Mouse (Mus musculus): ENCODE data around the gene 6430531B16Rik. TPM values are rescaled to one million over a fixed set of nuclear protein-coding genes. Genes with fewer than 3 reads are reported as not detected.

The 6430531B16Rik gene
- total and polyA plus RNA-seq, 3 experiments = 0.13 TPM; not detected in 2

GRCm38 (mm10) chr7:139968428-139968827, 10.1 kb downstream of the 6430531B16Rik start:
- Histone ChIP-seq H3K9ac (ENCODE audit: control insufficient read depth, low read depth, low read length, poor library complexity, severe bottlenecking) (no peak overlapping the region), H3K27me3 (ENCODE audit: control insufficient read depth in 1 of 2, insufficient read depth in 2 of 2, low read length in 2 of 2) (no peaks in the 10 kb centered on the region), H3K36me3 (ENCODE audit: control insufficient read depth in 1 of 2, insufficient read depth in 2 of 2, low read length in 2 of 2) (peaks cover 0 to 13% of the 10 kb centered on the region in 2 experiments; a peak in 2 of 4 replicates), H3K4me1 (ENCODE audit: control insufficient read depth in 1 of 2, insufficient read depth in 2 of 2, low read length in 2 of 2) (peaks cover 0 to 18% of the 10 kb centered on the region in 2 experiments; a peak in 3 of 4 replicates), H3K9me3 (replicated peaks; ENCODE audit: insufficient read depth, low read length) (no peaks in the 10 kb centered on the region), H3K79me2 (ENCODE audit: control insufficient read depth, insufficient read depth, low read length, poor library complexity) (no peaks in the 10 kb centered on the region), H3K4me3 (ENCODE audit: control insufficient read depth in 1 of 2, insufficient read depth in 1 of 2, low read depth in 2 of 2, low read length in 2 of 2) (no peak overlapping the region), H3K27ac (ENCODE audit: control insufficient read depth, low read depth, low read length) (no peak overlapping the region)
- DNase-seq (ENCODE audit: low read depth, low spot score) = no peak
- TF ChIP-seq UBTF (IDR thresholded peaks at IDR 0.05; ENCODE audit: borderline replicate concordance, insufficient read depth, low read depth, low read length) = no peak
- TF ChIP-seq MXI1 (IDR thresholded peaks at IDR 0.05; ENCODE audit: low read depth, low read length) = no peak
- TF ChIP-seq ZKSCAN1 (IDR thresholded peaks at IDR 0.05; ENCODE audit: low read depth, low read length) = no peak
- TF ChIP-seq USF2 (IDR thresholded peaks at IDR 0.05; ENCODE audit: borderline replicate concordance in 1 of 2, insufficient read depth in 1 of 2, low read depth in 1 of 2, low read length in 2 of 2) = no peak
- TF ChIP-seq NRF1 (IDR thresholded peaks at IDR 0.05; ENCODE audit: insufficient read depth, low read depth, low read length, poor library complexity, severe bottlenecking) = no peak
- no peak for TF ChIP-seq BHLHE40 (IDR thresholded peaks at IDR 0.05; ENCODE audit: borderline replicate concordance, low read depth, low read length)
- TF ChIP-seq CHD2 (IDR thresholded peaks at IDR 0.05; ENCODE audit: low read length) = no peak
- TF ChIP-seq ZC3H11A (IDR thresholded peaks at IDR 0.05; ENCODE audit: low read depth, low read length) = no peak
- TF ChIP-seq MYB (IDR thresholded peaks at IDR 0.05; ENCODE audit: low read depth, low read length) = no peak
- no peak for TF ChIP-seq EP300 (IDR thresholded peaks at IDR 0.05; ENCODE audit: low read depth in 1 of 2, low read length in 2 of 2)
- TF ChIP-seq SIN3A (IDR thresholded peaks at IDR 0.05; ENCODE audit: low read length) = no peak
- no peak for TF ChIP-seq SMC3 (IDR thresholded peaks at IDR 0.05; ENCODE audit: low read depth, low read length)

DNA sequence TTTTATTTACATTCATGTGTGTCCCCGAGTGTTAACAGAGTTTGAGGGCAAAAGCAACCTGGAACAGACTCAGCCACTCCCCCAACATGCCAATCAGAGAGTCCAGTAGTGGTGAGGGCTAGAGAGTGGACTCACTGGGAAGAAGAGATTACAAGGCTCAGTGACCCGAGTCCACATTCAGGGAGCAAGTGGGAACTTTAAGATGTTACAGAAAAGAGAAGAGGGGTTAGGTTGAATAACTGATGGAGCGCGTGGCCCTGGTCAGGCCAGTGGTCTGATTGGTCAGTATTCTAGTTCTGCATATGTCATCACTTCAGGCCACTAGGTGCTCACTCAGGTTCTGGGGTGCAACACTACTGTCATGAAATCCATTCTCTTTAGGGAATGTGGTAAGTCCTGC, 11.4 kb downstream of the 6430531B16Rik start:
- no peak overlapping the region for H3K9ac ChIP-seq (ENCODE audit: control insufficient read depth, low read depth, low read length, poor library complexity, severe bottlenecking)
- no peak overlapping the region for H3K4me3 ChIP-seq (ENCODE audit: control insufficient read depth in 1 of 2, insufficient read depth in 1 of 2, low read depth in 2 of 2, low read length in 2 of 2)
- H3K27ac ChIP-seq (ENCODE audit: control insufficient read depth, low read depth, low read length) = no peak overlapping the region
- peaks cover 0 to 16% of the 10 kb centered on the region in 2 experiments; a peak in 2 of 4 replicates for H3K4me1 ChIP-seq (ENCODE audit: control insufficient read depth in 1 of 2, insufficient read depth in 2 of 2, low read length in 2 of 2)
- no peaks in the 10 kb centered on the region for H3K79me2 ChIP-seq (ENCODE audit: control insufficient read depth, insufficient read depth, low read length, poor library complexity)
- no peaks in the 10 kb centered on the region for H3K27me3 ChIP-seq (ENCODE audit: control insufficient read depth in 1 of 2, insufficient read depth in 2 of 2, low read length in 2 of 2)
- H3K9me3 ChIP-seq (replicated peaks; ENCODE audit: insufficient read depth, low read length) = no peaks in the 10 kb centered on the region
- peaks cover 0 to 8% of the 10 kb centered on the region in 2 experiments; a peak in 2 of 4 replicates for H3K36me3 ChIP-seq (ENCODE audit: control insufficient read depth in 1 of 2, insufficient read depth in 2 of 2, low read length in 2 of 2)
- no peak for TF ChIP-seq POLR2AphosphoS2 (IDR thresholded peaks at IDR 0.05; ENCODE audit: low read length)
- TF ChIP-seq RCOR1 (IDR thresholded peaks at IDR 0.05; ENCODE audit: low read depth, low read length) = no peak
- no peak for TF ChIP-seq MAZ (IDR thresholded peaks at IDR 0.05; ENCODE audit: low read depth, low read length)
- TF ChIP-seq MYC (IDR thresholded peaks at IDR 0.05; ENCODE audit: low read depth, low read length) = no peak
- no peak for TF ChIP-seq HCFC1 (IDR thresholded peaks at IDR 0.05; ENCODE audit: low read depth, low read length)
- TF ChIP-seq ZMIZ1 (IDR thresholded peaks at IDR 0.05; ENCODE audit: low read depth, low read length) = no peak
- TF ChIP-seq CHD1 (IDR thresholded peaks at IDR 0.05; ENCODE audit: low read depth, low read length) = no peak
- TF ChIP-seq UBTF (IDR thresholded peaks at IDR 0.05; ENCODE audit: borderline replicate concordance, insufficient read depth, low read depth, low read length) = no peak
- no peak for TF ChIP-seq MAX (IDR thresholded peaks at IDR 0.05; ENCODE audit: low read length)
- TF ChIP-seq MYB (IDR thresholded peaks at IDR 0.05; ENCODE audit: low read depth, low read length) = no peak
- TF ChIP-seq BHLHE40 (IDR thresholded peaks at IDR 0.05; ENCODE audit: borderline replicate concordance, low read depth, low read length) = no peak
- no peak for TF ChIP-seq MXI1 (IDR thresholded peaks at IDR 0.05; ENCODE audit: low read depth, low read length)
- no peak for TF ChIP-seq GABPA (IDR thresholded peaks at IDR 0.05; ENCODE audit: low read depth, low read length)
- no peak for TF ChIP-seq ZKSCAN1 (IDR thresholded peaks at IDR 0.05; ENCODE audit: low read depth, low read length)
- TF ChIP-seq MEF2A (IDR thresholded peaks at IDR 0.05; ENCODE audit: extremely low read depth, insufficient replicate concordance, low read depth, low read length, poor library complexity, severe bottlenecking) = no peak
- no peak for TF ChIP-seq TAL1 (IDR thresholded peaks at IDR 0.05; ENCODE audit: low read length)
- TF ChIP-seq RAD21 (IDR thresholded peaks at IDR 0.05; ENCODE audit: low read depth, low read length) = no peak
- no peak for TF ChIP-seq CTCF (IDR thresholded peaks at IDR 0.05 in 2 of 3, conservative IDR thresholded peaks at IDR 0.05 in 1 of 3; ENCODE audit: control insufficient read depth in 1 of 3, insufficient read depth in 1 of 3, low read depth in 2 of 3, low read length in 3 of 3, poor library complexity in 1 of 3, severe bottlenecking in 1 of 3)
- no peak for DNase-seq (ENCODE audit: low read depth, low spot score)
